Mouse (Mus musculus) liver, embryonic 12.5 days (tissue): ENCODE results near the gene Cmya5. TPM values are rescaled to one million over a fixed set of nuclear protein-coding genes. Genes with fewer than 3 reads are reported as not detected.

ENCODE experiments used
- ATAC-seq: fragments of 200-750 bp; cut with Nextera tagmentation; 2 replicates; pipeline ENCODE4 v1.8.0; 2017; ENCODE audit warnings: moderate number of reproducible peaks, mild to moderate bottlenecking, moderate library complexity
- H3K27ac ChIP-seq: fragments of 300-500 bp; sonication (generic); 2 replicates; pipeline ENCODE4 v1.5.1; 2016; ENCODE audit warnings: mild to moderate bottlenecking
- H3K27me3 ChIP-seq: fragments of 300-500 bp; sonication (generic); replicated peaks from 2 replicates; pipeline ENCODE4 v1.6.1; 2016; ENCODE audit warnings: mild to moderate bottlenecking, moderate library complexity
- H3K36me3 ChIP-seq: fragments of 300-500 bp; sonication (generic); 2 replicates; pipeline ENCODE4 v1.6.1; 2016; ENCODE audit warnings: mild to moderate bottlenecking, moderate library complexity
- H3K4me1 ChIP-seq: fragments of 300-500 bp; sonication (generic); 2 replicates; pipeline ENCODE4 v1.6.1; 2016
- H3K4me2 ChIP-seq: fragments of 300-500 bp; sonication (generic); 2 replicates; pipeline ENCODE4 v1.6.1; 2016; ENCODE audit warnings: mild to moderate bottlenecking, moderate library complexity
- H3K4me3 ChIP-seq: fragments of 300-500 bp; sonication (generic); 2 replicates; pipeline ENCODE4 v1.5.1; 2016; ENCODE audit warnings: mild to moderate bottlenecking, moderate library complexity
- H3K9ac ChIP-seq: fragments of 300-500 bp; sonication (generic); 2 replicates; pipeline ENCODE4 v1.6.1; 2016; ENCODE audit warnings: mild to moderate bottlenecking, moderate library complexity
- H3K9me3 ChIP-seq: fragments of 300-500 bp; sonication (generic); replicated peaks from 2 replicates; pipeline ENCODE4 v1.6.1; 2016; ENCODE audit warnings: mild to moderate bottlenecking, moderate library complexity
- WGBS: fragments of 180-500 bp; shearing (Covaris S2); methylation state at CpG from one replicate; pipeline ENCODE4 v1.1.7; 2016; ENCODE audit not compliant: insufficient replicate concordance; 5-methylcytosine and 5-hydroxymethylcytosine counted together
- polyA plus RNA-seq: library from polyadenylated mRNA; unstranded; fragments of >200 nt; fragmentation: Nextera tagmentation; extraction: Ambion mirVana; gene quantifications from 2 replicates; pipeline ENCODE4 v1.2.1, GENCODE M21; 2016

Gene Cmya5
- polyA plus RNA-seq, 1 experiment from 2014 or later, result not detected

- Histone ChIP-seq H3K9ac (no peak overlapping the region), H3K4me1 (no peaks in the 10 kb centered on the region), H3K36me3 (no peaks in the 10 kb centered on the region), H3K4me3 (no peak overlapping the region), H3K4me2 (no peak overlapping the region), H3K9me3 (no peaks in the 10 kb centered on the region), H3K27ac (no peak overlapping the region), H3K27me3 (no peaks in the 10 kb centered on the region)
- 69% methylated on average over 6 of the region's 6 CpGs for WGBS
- ATAC-seq, result no peak
Observed at GRCm38 (mm10) chr13:93004003-93004402, 140.5 kb downstream of the Cmya5 start.

DNA sequence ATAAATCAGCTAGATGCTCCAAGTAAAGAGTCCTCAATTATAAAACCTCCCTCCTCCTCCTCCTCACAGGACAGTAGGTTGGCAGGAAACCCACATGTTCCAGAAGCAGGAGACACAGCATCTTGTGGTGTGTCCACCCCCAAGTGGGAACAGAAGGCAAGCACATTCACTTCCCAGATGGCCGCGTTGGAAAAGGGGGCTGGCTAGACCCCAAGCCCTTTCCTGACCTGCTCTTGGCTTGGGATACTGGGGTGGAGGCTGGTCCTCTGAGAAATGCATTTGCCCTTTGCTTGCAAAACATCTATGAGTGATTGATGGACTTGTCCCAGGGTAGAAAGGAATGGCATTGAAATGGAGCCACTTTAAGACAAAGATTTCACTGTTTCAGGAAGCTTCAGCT lies 142.1 kb downstream of the Cmya5 start:
- Histone ChIP-seq H3K4me2 (no peak overlapping the region), H3K27ac (no peak overlapping the region), H3K4me3 (no peak overlapping the region), H3K9me3 (no peaks in the 10 kb centered on the region), H3K4me1 (no peaks in the 10 kb centered on the region), H3K27me3 (no peaks in the 10 kb centered on the region), H3K36me3 (no peaks in the 10 kb centered on the region), H3K9ac (no peak overlapping the region)
- ATAC-seq, result no peak
- WGBS, result 78% methylated on average over 2 of the region's 2 CpGs

DNA sequence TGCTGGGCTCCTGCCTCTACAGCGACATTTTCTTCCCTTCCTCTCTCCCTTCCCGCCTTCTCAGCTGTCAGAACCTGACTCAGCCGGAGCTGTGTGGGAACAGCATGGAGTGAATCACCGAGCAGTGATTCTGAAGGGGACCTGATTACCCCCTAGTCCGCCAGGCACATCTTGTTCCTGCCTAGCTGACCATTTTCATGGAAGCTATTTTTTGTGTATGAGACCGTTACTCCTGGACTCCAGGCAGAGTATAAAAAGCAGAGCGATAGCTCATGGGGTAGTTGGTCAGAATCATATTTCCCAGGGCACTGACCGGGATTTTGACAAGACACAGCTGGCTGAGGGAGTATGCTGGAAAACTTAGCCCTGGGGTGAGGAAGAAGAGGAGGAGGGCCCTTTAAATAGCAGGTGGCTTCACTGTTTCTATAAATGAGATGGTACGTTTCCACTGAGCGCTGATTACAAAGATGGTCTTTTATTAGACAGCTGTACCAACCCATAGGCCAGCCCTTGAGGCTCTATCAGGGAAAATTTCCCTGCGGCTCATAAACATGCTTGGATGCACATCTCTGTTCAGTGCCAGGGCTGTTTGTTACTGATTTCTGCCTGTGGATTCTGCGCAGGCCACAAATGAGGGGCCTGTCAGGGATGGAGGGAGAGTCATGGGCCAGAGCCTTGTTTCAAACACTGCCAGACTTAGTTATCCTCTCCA lies 143.7 kb downstream of the Cmya5 start:
- WGBS, result 72% methylated on average over 12 of the region's 12 CpGs

DNA sequence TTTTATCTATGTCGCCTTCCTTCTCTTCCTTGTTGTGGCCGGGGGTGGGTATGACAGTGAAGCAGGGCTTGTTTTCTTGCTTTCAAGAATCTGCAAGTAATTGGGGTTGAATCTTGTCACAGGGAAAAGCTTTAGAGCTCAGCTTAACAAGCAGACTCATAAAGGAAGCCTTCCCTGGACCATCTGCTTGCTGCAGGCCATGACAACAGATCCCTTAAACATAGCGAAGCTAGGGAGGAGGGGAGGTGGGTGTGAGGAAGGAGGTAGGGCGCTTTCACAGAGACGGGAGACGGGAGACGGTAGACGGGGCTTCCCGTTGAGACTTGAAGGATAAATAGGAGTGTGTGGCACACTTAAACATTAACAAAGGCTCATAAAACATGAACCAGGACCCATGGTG lies 144.7 kb downstream of the Cmya5 start:
- no peak for ATAC-seq
- Histone ChIP-seq H3K36me3 (no peaks in the 10 kb centered on the region), H3K27me3 (no peaks in the 10 kb centered on the region), H3K9me3 (no peaks in the 10 kb centered on the region), H3K4me2 (no peak overlapping the region), H3K4me3 (no peak overlapping the region), H3K27ac (no peak overlapping the region), H3K9ac (no peak overlapping the region), H3K4me1 (no peaks in the 10 kb centered on the region)
- WGBS, result 60% methylated on average over 9 of the region's 9 CpGs

More for the DNA sequence above, 143.7 kb downstream of the Cmya5 start:
- H3K4me1 ChIP-seq, result no peaks in the 10 kb centered on the region
- H3K4me3 ChIP-seq, result no peak overlapping the region
- H3K36me3 ChIP-seq, result no peaks in the 10 kb centered on the region
- no peak for ATAC-seq
- H3K9me3 ChIP-seq, result no peaks in the 10 kb centered on the region
- H3K4me2 ChIP-seq, result no peak overlapping the region
- H3K27ac ChIP-seq, result no peak overlapping the region
- H3K27me3 ChIP-seq, result no peaks in the 10 kb centered on the region
- H3K9ac ChIP-seq, result no peak overlapping the region

DNA sequence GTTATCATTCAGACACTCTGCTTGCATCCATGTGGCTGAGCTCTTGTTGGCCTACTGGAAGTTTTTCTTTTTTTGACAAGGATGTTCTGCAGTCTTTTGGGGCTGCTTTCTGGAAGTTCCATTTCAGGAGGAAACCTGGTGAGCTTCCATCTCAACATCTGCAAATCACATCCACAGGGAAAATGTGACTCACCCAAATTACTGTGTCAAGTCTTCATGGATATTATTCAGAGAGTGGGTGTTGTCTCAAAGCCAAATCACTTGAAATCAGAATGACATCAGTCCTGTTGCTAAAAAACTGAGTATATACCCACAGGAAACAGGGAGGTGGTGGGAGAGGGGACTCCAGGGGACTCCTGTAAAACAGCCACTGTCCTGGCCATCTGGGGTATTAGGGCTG lies 149.8 kb downstream of the Cmya5 start:
- Histone ChIP-seq H3K36me3 (no peaks in the 10 kb centered on the region), H3K27me3 (no peaks in the 10 kb centered on the region), H3K9me3 (no peaks in the 10 kb centered on the region), H3K4me3 (no peak overlapping the region), H3K9ac (no peak overlapping the region), H3K4me1 (no peaks in the 10 kb centered on the region), H3K27ac (no peak overlapping the region), H3K4me2 (no peak overlapping the region)
- ATAC-seq, result no peak

GRCm38 (mm10) chr13:92992823-92993222 lies 151.7 kb downstream of the Cmya5 start:
- ATAC-seq, result no peak
- no peaks in the 10 kb centered on the region for H3K4me1 ChIP-seq
- H3K9me3 ChIP-seq, result no peaks in the 10 kb centered on the region
- H3K27me3 ChIP-seq, result no peaks in the 10 kb centered on the region
- H3K9ac ChIP-seq, result no peak overlapping the region
- no peak overlapping the region for H3K4me3 ChIP-seq
- no peak overlapping the region for H3K27ac ChIP-seq
- WGBS, result 76% methylated on average over 5 of the region's 5 CpGs
- no peaks in the 10 kb centered on the region for H3K36me3 ChIP-seq
- no peak overlapping the region for H3K4me2 ChIP-seq

Other genes starting within 250 kb of the Cmya5 start
- gene Tent2, start 47.7 kb upstream of the Cmya5 start, polyA plus RNA-seq, result 41.1 and 42.5 TPM in 2 replicates
- gene Homer1, start 154.9 kb upstream of the Cmya5 start, polyA plus RNA-seq, result 7.1 and 8.2 TPM in 2 replicates